Mouse (Mus musculus) adrenal gland, postnatal 36 days (tissue): ENCODE results near the gene Cmklr1. TPM values are rescaled to one million over a fixed set of nuclear protein-coding genes. Genes with fewer than 3 reads are reported as not detected.

Experiments used
- DNase-seq, 2 experiments: peaks; one replicate each; pipeline ENCODE4 v3.0.0; 2021; ENCODE audit warnings: mixed read lengths in 1 of 2
- long read RNA-seq, 2 experiments: library from polyadenylated mRNA; stranded (forward); transcript quantifications; one replicate each; pipeline ENCODE4 v2.0.0; 2021; ENCODE audit warnings: borderline sequencing depth in 2 of 2
- total RNA-seq, 2 experiments: library from RNA; stranded (reverse); gene quantifications; 2 replicates each; pipeline ENCODE4 v1.2.3; 2021

Gene Cmklr1
- total RNA-seq = 10 to 100 TPM; 15.3 to 24.4 TPM
- long read RNA-seq, experiment 1, partial matches to known transcripts = 0 of 2 reads
- long read RNA-seq, experiment 1, other reads (novel, unspliced or antisense) = 2 of 2 reads
- long read RNA-seq, experiment 2 = 0 reads

DNA sequence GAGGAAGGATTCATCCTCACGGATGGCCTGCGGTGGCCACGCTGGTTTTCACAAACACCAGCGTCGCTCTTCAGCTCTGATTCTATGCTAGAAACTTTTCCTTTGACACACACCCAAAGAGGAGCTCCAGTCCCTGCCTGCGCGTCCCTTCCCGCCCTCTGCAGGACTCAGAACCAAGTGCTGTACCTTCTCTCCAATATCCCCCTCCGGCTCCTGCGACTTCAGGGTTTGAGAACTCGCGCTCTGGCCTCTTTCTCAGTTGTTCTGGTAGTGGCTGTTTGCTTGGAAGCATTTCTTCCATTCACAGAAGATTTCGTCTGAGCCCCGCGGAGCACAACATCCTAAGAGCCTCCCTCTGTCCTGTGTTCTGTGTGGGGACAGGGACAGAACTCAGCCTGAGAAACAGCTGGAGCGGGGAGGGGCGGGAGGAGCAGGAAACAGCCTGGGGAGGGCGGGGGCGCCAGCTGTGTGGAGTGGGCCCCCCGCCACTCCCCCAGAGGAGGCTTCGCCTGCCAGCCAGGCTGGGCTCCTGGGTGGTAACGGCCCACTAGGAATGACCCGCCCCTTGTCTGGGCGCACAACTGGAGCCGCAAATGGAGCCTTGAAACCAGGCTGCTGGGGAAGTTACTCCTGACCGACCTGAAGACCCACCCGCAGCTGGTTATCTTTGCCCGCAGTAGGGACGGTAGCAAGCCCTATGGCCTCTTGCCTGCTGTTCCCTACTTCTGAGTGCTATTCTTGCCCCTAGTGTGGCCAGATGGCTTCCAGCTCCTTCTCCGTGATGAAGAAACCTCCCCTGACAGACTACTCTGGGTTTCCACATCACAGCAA, at the start of gene Cmklr1:
Gene Cmklr1 (minus strand): TSS at position 392 of the 831 bp plus-strand sequence.
- peak; percentile 47 to 72 for DNase-seq

DNA sequence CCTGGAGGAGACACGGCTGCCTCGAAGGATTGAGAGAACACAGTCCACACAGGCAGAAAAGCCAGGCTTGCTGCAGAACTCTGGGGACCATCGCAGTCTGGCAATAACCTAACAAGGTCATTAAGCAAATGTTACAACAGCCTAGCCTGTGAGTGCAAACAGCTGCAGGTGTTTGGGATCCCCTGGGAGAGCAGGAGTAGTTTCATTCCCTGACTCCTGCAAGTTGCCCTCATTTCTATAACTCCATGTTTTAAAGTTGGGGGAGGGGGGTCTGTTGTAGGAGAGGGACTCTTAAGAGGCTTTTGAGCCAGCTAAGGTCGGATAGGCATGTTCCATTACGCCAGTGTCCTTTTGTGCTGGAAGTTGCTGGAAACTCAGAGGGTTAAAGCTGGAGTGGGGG, 44.2 kb upstream of the Cmklr1 start:
- DNase-seq = no peak

GRCm38 (mm10) chr5:113694000-113694399, 43.8 kb upstream of the Cmklr1 start:
- DNase-seq = no peak

GRCm38 (mm10) chr5:113693196-113693755, 43.0 kb upstream of the Cmklr1 start:
- no peak for DNase-seq

- DNase-seq = no peak
Measured at GRCm38 (mm10) chr5:113690866-113691265, 40.6 kb upstream of the Cmklr1 start.

GRCm38 (mm10) chr5:113690069-113690548, 39.9 kb upstream of the Cmklr1 start:
- no peak for DNase-seq

GRCm38 (mm10) chr5:113687514-113687913, 37.3 kb upstream of the Cmklr1 start:
- DNase-seq = no peak

DNA sequence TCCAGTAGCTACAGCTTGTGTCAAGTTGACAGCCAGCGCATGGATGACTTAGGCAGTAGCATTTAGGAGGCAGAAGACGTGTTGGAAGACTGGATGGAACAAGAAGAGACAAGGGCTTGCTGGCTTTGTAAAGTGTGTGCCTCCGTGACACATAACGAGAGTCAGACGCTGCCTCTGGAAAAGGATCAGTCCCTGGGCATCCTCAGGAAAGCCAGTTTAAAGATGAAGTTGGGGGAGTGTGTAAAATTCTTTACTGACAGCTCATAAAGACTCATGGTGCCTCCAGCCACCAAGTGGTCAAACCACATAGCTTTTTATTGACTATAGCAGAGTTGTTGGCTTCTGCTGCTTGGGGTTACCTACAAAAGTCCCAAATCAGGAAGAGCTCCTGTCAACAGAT, 35.2 kb upstream of the Cmklr1 start:
- no peak for DNase-seq

- DNase-seq = no peak
Measured at GRCm38 (mm10) chr5:113683246-113683645, 33.0 kb upstream of the Cmklr1 start.

DNA sequence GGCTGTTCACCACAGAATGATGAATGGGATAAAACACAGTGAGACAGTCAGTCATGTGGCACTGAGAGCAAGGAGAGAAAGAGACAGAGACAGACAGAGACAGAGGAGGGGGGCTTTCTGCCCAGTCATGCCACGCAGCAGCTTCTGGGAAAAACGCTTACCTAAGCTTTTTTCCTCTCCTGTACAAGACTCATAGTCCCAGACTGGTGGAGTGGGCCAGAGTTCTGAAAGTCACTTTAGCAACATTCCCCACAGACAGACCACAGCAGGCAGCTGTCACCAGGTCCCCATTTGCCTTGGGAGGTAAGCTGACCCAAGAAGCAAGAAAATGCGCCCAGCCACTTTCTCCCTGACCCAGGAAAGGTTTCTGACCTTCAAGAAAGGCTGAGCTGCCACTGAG, 32.2 kb upstream of the Cmklr1 start:
- no peak for DNase-seq

GRCm38 (mm10) chr5:113681219-113681618, 31.0 kb upstream of the Cmklr1 start:
- no peak for DNase-seq

GRCm38 (mm10) chr5:113679509-113679908, 29.3 kb upstream of the Cmklr1 start:
- no peak for DNase-seq

- DNase-seq = no peak
Measured at GRCm38 (mm10) chr5:113678743-113679452, 28.7 kb upstream of the Cmklr1 start.

- no peak for DNase-seq
Measured at GRCm38 (mm10) chr5:113677541-113677940, 27.3 kb upstream of the Cmklr1 start.

DNA sequence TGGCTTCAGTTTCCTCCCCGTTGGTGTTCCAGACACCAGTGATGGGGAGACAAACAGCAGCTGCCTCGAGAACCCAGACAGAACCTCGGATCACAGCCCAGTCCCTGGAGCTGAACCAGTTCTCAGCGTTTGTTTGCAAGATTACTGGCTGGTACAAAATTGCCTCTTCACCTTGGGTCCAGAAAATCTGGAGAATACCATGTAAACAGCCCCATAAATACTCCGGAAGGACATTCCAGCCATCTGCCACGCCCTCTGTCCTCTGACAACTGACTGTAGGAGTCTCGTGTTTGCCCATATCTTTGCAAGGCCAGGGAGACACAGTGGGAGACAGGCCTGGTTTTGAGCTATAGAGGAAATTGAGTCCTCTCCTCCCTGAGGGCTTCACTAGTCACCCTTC, 24.6 kb upstream of the Cmklr1 start:
- DNase-seq = no peak

GRCm38 (mm10) chr5:113672456-113672855, 22.2 kb upstream of the Cmklr1 start:
- peak; percentile 13 to 42 for DNase-seq

DNA sequence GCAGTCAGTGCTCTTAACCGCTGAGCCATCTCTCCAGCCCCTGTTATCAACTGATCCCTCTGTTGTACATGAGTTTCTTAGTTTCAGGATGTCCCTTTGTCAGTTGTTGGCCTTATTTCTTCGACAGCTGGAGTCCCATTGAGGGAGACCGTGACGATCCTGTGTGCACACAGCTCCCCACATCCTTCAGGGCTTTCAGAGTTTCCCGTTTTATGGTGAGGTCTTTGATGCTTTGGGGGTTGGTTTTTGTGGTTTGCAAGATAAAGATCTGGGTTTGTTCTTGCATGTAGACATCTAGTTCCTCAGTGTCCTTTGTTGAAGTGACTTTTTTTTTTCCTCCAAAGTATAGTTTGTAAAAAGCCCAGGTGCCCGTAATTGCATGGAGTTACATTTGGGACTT, 20.4 kb upstream of the Cmklr1 start:
- DNase-seq = no peak

DNA sequence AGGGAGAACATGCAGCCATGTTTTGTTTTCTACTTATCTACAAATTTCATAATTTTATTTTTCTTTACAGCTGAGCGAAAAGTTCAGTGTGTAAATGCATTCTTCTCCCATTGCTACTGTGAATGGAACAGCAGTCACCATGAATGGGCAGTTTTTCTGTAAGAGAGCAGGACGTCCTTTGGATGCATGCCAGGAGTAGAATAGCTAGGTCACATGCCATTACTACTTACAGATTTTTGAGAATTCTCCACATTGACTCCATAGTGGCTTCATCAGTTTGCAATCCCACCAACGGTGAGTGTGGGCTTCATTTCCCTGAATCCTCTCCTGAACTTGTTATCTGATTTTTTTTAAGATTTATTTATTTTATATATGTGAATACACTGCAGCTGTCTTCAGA, 19.9 kb upstream of the Cmklr1 start:
- DNase-seq = no peak

- no peak for DNase-seq
Measured at GRCm38 (mm10) chr5:113664629-113665195, 14.5 kb upstream of the Cmklr1 start.

GRCm38 (mm10) chr5:113664127-113664526, 13.9 kb upstream of the Cmklr1 start:
- DNase-seq = no peak

- no peak for DNase-seq
Measured at GRCm38 (mm10) chr5:113660872-113661271, 10.6 kb upstream of the Cmklr1 start.

- DNase-seq = no peak
Measured at GRCm38 (mm10) chr5:113654821-113655220, 4.6 kb upstream of the Cmklr1 start.
